Mouse (Mus musculus) brain, embryonic 18.5 days (tissue): ENCODE results near the gene H2-Aa.

Source experiments
- DNase-seq: peaks from one replicate; pipeline ENCODE4 v3.0.0-alpha.2; 2012; ENCODE audit warnings: low read depth, low spot score

H2-Aa gene

DNA sequence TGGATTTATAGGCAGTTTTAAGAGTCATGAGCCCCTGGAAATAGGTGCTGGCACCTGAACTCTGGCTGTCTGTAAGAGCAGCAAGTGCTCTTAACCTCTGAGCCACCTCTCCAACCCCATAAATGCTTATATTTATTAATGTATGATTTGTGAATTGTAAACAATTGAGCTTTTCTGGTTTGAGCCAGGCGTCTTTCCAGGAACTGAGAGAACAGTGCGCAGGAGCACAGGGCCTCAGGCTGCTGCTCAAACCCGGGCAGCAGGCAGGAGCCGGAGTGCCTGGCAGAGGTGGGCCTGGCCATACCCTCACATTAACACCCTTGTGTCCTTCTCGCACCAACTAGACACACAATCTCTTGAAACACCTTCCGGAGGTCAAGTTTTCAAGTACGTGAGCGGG, 12.4 kb upstream of the H2-Aa start:
- no peak for DNase-seq

DNA sequence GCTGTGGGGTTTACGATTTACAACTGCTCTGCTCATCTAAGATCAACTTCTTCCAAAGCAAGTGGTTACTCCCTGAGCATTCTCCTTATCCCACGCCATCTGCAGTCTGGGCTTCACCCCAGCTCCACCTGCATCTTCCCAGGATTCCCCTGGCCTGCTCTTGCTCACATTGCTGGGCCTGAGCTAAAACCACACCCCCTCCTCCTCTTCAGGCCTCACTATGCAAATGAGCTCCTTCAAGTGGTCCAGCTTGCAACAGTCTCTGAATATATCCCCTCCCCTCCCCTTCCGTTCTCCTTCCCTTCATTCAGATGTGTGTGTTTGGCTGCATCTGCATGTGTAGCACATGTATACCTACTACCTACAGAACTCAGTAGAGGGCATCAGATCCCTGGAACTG, 11.7 kb upstream of the H2-Aa start:
- DNase-seq, result no peak

DNA sequence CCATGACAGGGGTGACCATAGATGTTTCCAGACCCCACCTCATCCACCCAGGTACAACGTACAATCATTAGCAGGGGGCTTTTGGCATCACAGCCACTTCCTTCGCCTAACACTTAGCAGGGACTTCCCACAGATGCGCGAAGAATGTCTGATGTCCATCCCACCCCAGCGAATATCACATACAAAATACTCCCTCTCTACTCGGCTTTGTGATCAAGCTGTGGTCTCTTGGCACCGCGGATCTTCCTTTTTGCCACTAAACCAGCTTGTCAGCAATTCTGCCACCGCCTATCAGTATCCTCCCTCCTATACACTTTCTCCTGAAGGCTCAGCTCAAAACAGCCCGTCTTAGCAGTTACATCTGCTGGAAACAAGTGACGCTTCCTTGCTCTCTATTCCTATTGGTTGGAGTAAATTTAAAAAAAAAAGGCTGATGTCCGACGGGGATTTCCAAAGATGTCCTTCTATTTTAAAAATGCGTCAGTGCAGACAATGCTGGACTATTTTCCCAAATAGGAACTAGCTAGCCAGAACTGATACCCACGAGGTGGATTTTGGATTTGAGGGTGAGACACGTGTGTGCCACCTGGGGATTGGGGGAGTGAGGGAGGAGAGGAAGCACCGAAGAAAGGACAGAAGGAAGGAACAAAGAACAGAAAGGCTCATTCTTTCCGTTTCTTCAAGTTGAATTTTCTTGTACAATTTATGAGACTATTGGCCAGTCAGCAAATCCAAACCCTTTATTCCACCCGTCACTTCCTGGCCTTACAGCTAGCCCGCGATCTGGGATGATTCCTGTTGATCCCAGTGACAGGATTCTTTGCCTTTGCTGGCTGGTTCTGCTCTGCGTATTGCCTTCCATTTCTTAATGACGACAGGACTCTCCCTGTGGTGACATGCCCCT, 8.5 kb upstream of the H2-Aa start:
- DNase-seq, result peak; percentile 63

DNA sequence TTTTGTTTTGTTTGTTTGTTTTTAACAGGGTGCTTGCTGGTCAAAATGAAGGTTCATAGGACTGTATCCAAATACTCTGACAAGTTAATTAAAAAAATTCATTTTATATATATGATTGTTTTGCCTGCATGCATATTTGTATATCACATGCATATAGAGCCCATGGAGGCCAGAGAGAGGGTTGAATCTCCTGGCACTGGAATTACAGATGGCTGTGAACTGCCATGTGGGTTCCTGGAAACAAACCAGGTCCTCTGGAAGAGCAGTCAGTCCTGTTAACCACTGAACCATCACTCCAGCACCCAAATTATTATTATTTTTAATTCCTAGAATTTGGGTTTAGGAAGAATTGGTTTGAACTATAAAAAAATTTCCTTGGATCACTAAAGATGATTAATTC, 7.7 kb upstream of the H2-Aa start:
- no peak for DNase-seq

DNA sequence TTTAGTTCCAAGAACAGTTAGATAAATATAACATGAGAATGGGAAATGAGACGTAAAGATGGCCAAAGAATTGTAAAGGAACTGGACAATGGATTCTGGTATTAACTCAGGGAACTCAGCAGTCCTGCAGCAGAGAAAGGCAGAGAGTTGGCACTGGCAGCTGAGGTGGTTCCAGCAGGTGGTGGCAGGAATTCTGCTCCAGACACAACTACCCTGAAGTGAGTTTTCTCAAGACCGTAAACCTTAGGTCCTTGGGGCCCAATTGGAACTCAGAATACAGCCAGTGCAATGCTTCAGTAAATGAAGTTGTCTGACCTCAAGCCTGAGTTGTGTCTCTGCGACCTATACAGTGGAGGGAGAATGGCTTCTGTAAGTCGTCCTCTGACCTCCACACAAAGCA, 6.6 kb upstream of the H2-Aa start:
- no peak for DNase-seq

DNA sequence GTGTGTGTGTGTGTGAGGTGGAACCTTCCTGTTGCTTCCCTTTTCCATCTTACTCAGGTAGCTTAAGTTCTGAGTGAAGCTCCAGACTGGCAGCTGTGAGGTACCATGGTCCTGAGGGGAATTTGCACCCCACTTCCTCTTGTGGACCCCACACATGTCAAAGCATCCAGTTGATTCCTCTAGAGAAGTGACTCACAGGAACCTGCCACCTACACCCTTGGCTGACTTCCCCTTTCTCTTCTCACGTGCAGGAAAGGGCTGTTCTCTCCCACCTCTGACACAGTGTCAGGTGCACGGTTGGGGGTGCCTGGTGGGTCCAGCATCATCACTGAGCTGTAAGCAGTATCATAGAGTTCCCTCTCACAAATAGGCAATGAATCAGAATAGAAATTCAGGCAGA, 5.9 kb upstream of the H2-Aa start:
- DNase-seq, result no peak

DNA sequence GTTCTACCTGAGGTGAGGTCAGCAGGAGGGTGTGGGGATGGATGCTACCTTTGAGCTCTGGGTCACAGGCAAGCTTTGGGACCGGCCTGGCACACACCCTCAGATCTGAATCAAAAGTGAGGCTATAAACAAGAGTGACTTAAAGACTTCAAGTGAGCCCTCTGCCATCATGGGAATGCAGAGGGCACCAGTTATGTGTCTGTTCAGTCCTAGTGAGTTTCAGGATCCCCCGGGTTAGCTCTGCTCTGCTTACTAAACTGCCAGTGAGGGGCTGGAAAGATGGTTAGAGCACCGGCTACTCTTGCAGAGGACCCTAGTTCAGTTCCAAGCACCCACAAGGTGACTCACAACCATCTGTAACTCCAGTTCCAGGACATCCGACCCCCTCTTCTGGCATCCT, 4.9 kb upstream of the H2-Aa start:
- DNase-seq, result no peak

DNA sequence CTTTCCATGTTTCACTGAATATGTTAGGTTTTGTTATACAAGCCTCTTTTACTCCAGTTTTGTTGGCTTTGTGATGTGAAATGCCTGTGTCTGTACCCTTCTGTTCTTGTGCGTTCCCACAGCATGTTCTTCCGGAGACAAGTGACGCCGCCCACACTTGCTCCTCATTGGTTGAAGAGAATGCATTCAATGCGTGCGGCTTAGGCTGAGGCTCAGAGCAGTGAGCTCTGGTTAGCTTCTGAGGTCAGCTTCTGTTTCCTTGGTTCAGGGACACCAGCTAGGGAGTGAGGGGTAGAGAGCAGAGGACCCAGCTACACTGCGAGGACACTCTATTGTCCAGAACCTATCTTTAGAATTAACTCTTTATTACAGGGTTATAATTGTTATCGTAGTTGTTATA, 4.0 kb upstream of the H2-Aa start:
- DNase-seq, result peak; percentile 71

DNA sequence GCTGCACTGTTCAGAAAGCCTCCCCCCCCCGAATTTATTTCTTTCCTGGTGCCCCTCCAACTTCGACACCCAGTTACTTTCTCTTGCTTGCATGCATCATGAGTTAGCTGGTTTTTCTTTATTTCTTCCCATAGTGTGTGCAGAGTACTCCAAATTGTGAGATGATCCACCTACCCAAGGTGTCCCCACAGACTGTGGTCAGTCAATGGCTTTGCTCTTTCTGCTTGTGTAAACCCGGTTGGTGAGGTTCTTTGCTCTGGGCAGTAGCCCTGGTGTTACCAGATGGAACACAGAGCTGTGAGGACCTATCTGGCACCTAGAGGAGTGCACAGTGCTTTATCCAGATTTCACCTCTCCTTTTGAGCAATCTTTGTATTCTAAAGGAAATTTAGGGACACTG, 508 bp upstream of the H2-Aa start:
- no peak for DNase-seq

DNA sequence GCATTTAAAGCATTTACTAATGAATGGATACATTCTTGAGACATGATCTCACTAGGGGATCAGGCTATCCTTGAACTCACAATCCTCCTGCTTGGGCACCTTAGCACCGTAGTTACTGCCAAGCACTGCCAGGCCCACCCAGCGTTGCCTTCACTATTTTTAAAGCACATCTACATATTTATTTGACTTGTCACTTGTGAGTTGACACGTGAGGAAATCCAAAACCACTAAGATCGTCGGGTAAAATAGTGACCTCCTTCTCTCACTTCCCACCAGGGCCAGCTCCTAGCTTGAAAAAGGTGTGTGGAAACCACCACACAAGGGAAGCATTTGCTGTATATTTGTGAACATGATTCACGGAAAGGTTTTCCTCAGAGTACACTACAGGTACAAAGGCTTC, 624 bp downstream of the H2-Aa start:
- DNase-seq, result no peak

DNA sequence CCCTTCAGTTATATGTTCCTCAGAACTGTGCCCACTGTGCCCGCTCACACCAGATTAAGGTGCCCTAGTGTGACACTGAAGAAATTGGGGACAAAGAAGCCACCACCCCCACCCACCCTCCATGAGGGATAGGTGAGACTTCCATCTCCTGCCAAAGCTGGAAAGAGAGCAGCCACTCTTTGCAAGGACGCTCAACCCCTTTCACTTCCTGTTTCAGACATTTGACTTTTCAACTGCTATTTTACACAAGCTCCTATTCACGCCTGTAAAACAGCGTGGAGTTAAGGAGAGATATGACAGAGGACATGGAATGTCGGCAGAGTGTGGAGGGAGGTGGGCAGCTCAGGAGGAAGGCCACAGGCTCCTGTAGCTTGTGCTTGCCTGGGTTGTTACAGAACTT, 1.1 kb downstream of the H2-Aa start:
- no peak for DNase-seq

DNA sequence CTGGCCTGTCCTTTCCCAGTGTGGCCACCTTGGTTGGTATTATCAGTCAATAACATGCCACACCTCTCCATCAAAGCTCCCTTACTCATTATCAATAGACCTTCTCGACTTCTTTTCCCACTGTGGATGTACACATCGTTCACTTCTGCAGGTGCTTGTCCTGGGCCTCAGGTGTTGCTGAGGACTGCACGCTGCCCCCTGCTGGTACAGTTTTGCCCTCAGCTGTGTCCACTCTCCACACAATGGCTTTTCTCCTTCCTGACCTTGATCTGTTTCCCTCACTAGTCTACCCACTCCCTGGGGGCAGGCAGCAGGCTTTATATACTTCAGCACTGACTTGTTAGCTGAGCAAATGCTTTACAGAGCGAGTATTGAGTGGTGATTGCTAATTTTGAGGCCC, 1.8 kb downstream of the H2-Aa start:
- no peak for DNase-seq

DNA sequence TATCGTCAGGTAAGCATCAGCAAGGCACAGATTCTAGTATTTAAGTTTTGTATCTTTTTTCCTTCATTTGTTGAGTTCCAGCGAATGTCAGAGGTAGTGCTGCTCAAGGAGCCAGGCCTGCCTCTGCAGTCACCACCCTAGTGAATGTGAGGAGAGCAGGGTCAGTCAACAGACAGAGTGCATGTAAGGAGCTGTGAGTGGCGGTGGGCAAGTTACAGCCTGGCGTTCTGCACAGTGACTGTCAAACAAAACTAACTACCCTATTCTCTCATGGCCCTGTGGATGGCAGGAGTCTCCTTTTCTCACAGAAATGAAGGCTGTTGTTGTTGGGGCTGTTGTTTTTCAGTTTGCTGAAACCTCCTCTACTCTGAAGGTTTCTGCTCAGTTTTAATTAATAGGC, 2.3 kb downstream of the H2-Aa start:
- no peak for DNase-seq

DNA sequence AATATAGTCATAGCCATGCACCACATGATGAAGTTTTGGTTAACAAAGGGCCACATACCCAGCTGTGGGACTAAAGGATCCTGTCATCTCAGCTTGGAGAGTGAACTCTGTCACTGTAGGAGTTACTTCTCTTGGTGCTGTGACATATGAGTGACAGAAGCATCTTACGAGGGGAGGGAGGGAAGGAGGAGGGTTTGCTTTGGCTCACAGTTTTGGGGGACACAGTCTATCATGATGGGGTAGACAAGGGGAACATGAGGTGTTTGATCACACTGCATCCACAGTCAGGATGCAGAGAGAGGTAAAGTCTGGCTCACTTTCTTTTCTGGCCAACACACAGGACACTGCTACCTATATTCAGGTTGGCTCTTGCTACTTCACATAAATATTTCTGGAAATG, 5.8 kb downstream of the H2-Aa start:
- DNase-seq, result no peak

DNA sequence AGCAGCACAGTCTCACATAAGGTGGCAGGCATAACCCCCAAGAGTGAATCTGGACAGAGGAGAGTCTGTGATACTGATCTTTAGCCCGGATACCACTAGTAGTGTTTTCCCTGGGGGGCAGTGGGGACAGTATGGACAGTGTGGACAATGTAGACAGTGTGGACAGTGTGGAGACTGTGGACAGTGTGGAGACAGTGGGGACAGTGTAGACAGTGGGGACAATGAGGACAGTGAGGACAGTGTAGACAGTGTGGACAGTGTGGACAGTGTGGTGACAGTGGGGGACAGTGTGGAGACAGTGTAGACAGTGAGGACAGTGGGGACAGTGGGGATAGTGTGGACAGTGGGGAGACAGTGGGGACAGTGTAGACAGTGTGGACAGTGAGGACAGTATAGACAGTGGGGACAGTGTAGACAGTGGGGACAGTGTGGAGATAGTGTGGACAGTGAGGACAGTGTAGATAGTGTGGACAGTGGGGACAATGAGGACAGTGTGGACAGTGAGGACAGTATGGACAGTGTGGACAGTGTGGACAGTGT, 7.1 kb downstream of the H2-Aa start:
- no peak for DNase-seq

DNA sequence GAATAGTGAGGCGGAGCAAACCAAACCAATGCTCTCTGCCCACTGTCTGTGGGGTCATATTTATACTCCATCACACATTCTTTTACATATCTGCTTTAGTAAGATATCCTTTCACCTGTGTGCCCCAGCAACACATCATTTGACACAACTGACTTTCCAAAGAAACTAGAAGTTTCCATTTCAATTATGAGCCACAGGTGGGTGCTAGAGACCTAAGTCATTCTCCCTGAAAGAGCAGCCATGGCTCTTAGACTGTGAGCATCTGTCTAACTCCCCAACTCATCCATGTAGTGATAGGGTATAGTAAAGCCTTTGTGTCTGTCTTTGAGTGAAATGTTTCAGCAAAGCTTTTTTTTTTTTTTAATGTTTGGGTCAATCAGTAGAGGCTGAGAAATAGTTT, 15.5 kb downstream of the H2-Aa start:
- no peak for DNase-seq

DNA sequence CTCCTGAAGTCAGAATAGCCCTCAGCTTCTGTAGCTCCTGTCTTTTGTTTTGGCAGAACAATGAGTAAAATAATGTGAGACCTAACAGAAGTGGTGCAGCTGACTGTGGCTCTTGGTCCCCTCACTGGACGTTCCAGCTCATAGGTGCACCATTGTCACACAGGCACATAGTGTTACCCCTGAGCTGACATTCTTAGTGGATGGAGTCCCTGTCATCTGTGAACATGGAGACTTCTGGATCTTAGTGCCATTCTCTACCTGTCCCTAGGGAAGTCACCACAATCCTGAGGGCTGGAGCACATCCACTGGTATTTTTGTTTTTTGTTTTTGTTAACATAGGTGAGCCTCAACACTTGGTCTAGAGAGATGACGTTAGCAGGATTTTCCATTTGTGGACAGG, 16.7 kb downstream of the H2-Aa start:
- DNase-seq, result no peak

DNA sequence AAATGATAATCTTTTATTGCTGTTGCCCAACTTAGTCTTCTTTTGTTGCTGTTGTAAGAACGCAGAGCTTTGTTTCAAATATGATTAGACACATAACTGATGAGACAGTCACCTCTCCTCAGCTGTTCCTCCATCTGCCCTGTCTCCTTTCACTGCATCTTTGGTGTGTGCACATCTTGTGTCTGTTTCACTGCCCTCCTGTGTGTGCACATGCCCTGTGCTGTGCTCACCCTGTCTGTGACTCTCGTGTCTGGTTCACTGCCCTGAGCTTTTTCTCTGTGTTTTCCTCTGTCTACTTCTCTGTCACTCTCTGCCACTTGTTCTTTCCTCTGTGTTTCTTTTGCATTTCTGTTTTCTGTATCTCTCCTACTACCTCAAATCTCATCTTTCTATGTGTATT, 17.4 kb downstream of the H2-Aa start:
- no peak for DNase-seq

DNA sequence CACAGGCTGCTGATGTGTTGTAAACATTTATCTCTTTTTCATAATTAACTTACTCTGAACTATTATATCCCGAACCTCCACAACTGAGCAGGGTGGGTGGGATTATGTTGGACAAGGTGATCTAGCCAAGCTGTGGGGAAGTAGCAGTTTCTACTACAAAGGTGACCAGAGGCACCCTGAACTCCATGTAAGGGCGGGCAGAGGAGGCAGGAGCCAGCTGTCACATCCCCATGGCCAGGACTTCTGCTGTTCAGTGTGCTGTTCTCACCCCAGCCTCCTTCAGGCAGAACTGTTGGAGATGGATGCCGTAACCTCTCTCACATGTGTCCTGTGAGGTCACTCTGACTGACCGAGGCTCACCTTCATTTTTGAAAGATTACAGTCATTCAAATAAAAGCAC, 17.8 kb downstream of the H2-Aa start:
- no peak for DNase-seq

DNA sequence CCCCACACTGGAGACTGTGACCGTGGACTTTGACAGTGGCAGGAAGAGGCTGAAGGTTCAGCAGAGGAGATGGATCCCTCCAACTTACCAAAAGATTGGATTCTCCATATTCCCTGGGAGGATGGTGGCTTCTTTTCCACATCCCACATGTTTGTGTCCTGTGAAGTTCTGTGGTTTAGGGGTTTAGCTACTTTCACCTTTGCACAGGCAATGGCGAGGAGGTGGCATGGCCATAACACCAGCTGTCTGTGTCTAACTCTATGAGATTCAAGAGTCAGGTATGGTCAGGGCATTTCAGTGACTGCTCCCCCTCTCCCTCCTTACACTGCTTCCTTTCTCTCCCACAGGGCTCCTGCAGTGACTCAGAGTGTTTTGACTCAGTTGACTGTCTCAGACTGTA, 18.9 kb downstream of the H2-Aa start:
- no peak for DNase-seq

DNA sequence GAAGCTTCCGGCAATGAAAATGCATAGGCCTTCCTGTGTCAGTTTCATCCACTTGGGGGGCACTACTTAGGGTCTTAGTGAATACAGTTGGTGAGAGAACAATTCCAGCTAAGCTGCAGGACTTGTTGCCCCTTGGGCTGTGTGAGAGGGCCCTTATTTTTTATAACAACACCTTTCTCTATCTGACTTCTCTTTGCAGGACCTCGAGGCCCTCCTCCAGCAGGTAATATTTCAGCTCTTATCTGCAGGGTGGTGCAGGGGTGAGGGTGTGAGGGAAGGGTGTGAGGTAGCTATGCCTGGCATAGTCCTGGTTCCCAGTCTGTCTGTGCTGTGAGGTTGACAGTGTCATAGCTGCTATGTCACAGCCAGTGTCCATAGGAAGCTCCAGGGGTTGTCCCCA, 19.4 kb downstream of the H2-Aa start:
- DNase-seq, result no peak

DNA sequence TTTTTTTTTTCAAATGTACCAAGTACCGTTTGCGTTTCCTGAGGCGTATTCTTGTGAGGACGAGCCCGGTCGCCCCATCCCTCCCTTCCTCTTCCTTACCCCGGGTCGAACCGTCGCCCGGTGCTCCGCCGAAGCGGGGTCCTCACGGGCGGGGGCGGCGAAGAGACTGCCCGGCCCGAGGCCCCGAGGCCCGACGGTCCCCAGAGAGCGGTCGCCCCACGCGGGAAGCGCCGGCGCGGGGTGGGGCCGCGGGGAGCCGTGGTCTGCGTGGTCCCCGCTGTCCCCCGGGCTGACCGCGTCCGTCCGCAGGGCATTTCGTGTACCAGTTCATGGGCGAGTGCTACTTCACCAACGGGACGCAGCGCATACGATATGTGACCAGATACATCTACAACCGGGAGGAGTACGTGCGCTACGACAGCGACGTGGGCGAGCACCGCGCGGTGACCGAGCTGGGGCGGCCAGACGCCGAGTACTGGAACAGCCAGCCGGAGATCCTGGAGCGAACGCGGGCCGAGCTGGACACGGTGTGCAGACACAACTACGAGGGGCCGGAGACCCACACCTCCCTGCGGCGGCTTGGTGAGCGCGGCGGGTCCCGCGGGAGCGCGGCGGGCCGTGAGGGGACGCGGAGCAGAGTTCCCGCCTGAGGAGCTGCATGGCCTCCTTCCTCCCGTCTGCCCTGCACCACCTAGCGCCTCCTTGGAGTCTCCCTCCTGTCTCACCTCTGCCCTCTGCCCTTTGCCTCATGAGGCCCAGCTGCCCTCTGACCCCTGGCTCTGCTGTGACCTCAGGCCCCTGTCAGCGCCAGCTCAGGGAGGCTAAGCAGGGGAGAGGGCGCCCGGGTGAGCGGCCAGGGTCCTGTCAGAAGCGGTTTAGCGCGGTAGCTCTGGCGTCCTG, 22.9 kb downstream of the H2-Aa start:
- DNase-seq, result no peak
